Mouse (Mus musculus): Measurements from ENCODE around the gene 4930432M17Rik.

DNA sequence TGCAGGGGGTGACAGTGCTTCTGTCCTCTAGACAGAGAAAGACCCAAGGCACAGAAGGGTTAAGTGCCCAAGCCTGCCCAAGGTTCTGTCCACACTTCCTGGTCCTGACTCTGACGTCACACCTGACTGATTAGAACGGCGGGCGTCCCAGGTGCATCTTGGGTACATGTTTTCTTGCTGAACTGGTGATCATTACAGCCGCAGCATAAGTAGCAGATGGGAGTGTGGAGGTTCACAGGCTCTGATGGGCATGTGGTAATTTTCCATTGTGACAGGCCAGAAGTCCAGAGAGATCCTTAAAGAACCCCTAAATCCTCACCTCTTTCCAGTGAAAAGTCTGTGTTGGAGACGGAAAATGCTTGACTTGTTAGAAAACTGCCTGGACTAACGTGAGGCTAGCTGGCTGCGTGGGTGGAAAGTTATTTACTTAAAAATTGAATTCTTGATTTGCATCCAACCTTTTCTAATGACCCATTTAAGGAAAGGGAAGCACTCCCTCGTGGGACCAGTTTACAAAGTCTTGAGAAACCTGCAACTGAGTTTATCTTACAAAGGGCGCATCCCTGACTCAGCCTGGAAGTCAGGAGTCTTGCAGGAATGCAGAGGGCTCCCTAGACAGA is 20.4 kb upstream of the 4930432M17Rik start:
- no peak for TF ChIP-seq CTCF (conservative IDR thresholded peaks at IDR 0.05; ENCODE audit: insufficient read depth, insufficient read length, low read depth, low read length)
- no peak for TF ChIP-seq POLR2A (IDR thresholded peaks at IDR 0.05; ENCODE audit: low read depth, low read length)
